Mouse (Mus musculus) liver, postnatal 0 days (tissue): ENCODE results near the gene Pgap3. TPM values are rescaled to one million over a fixed set of nuclear protein-coding genes. Genes with fewer than 3 reads are reported as not detected.

Experiments used
- ATAC-seq: fragments of 200-750 bp; cut with Nextera tagmentation; 2 replicates; pipeline ENCODE4 v1.8.0; 2017; ENCODE audit warnings: mild to moderate bottlenecking, moderate library complexity
- DNase-seq: peaks from one replicate; pipeline ENCODE4 v3.0.0-alpha.2; 2016
- H3K27ac ChIP-seq: fragments of 300-500 bp; sonication (generic); 2 replicates; pipeline ENCODE4 v1.5.1; 2014; ENCODE audit warnings: antibody characterized with exemption, moderate library complexity, mild to moderate bottlenecking, low read depth
- H3K27me3 ChIP-seq: fragments of 300-500 bp; sonication (generic); 2 replicates; pipeline ENCODE4 v1.6.1; 2014; ENCODE audit warnings: low read length, control low read depth, mixed read lengths; ENCODE audit not compliant: insufficient read depth
- H3K36me3 ChIP-seq: fragments of 300-500 bp; sonication (generic); replicated peaks from 2 replicates; pipeline ENCODE4 v1.6.1; 2014; ENCODE audit warnings: mild to moderate bottlenecking, control low read depth, low read length, moderate library complexity, mixed read lengths; ENCODE audit not compliant: insufficient read depth
- H3K4me1 ChIP-seq: fragments of 300-500 bp; sonication (generic); 2 replicates; pipeline ENCODE4 v1.6.1; 2014; ENCODE audit warnings: antibody characterized with exemption, mild to moderate bottlenecking, control low read depth; ENCODE audit not compliant: insufficient read depth
- H3K4me2 ChIP-seq: fragments of 300-500 bp; sonication (generic); 2 replicates; pipeline ENCODE4 v1.6.1; 2014; ENCODE audit warnings: low read depth, mild to moderate bottlenecking, low read length, moderate library complexity, mixed read lengths
- H3K4me3 ChIP-seq: fragments of 300-500 bp; sonication (generic); 2 replicates; pipeline ENCODE4 v1.5.1; 2014; ENCODE audit warnings: low read depth, low read length
- H3K9ac ChIP-seq: fragments of 300-500 bp; sonication (generic); replicated peaks from 2 replicates; pipeline ENCODE4 v1.6.1; 2014; ENCODE audit warnings: mild to moderate bottlenecking, moderate library complexity
- H3K9me3 ChIP-seq: fragments of 300-500 bp; sonication (generic); 2 replicates; pipeline ENCODE4 v1.6.1; 2016; ENCODE audit warnings: mild to moderate bottlenecking, control low read depth, low read length, mixed read lengths
- CTCF ChIP-seq: sonication (generic); IDR thresholded peaks from 2 replicates; pipeline ENCODE4 v1.5.1; 2016; ENCODE audit warnings: antibody characterized with exemption, low read depth
- EP300 ChIP-seq: IDR thresholded peaks from 2 replicates; pipeline ENCODE4 v1.6.1; 2016; ENCODE audit warnings: antibody characterized with exemption, low read depth, mild to moderate bottlenecking
- WGBS: fragments of 180-500 bp; shearing (Covaris S2); extraction: QIAGEN DNeasy Blood & Tissue Kit; methylation state at CpG from one replicate; pipeline ENCODE4 v1.1.7; 2014; ENCODE audit not compliant: insufficient replicate concordance; 5-methylcytosine and 5-hydroxymethylcytosine counted together
- polyA plus RNA-seq: library from polyadenylated mRNA; unstranded; fragments of >200 nt; fragmentation: Nextera tagmentation; extraction: Ambion mirVana; gene quantifications from 2 replicates; pipeline ENCODE4 v1.2.1, GENCODE M21; 2015

The Pgap3 gene
- polyA plus RNA-seq, 1 experiment from 2014 or later: 3.0 TPM

GRCm38 (mm10) chr11:98431743-98432502 is 31.6 kb upstream of the Pgap3 start:
- Histone ChIP-seq H3K36me3 (no peaks in the 10 kb centered on the region), H3K4me2 (no peak overlapping the region), H3K27ac (no peak overlapping the region), H3K4me1 (no peaks in the 10 kb centered on the region), H3K27me3 (no peaks in the 10 kb centered on the region), H3K4me3 (no peak overlapping the region), H3K9ac (no peak overlapping the region), H3K9me3 (no peaks in the 10 kb centered on the region)
- ATAC-seq (no peak), DNase-seq (no peak)
- WGBS: 63% methylated on average over 9 of the region's 9 CpGs
- TF ChIP-seq EP300 (no peak), CTCF (no peak)

- TF ChIP-seq CTCF (no peak), EP300 (no peak)
- WGBS: 71% methylated on average over 5 of the region's 5 CpGs
- Histone ChIP-seq H3K4me1 (no peaks in the 10 kb centered on the region), H3K4me3 (no peak overlapping the region), H3K4me2 (no peak overlapping the region), H3K27ac (no peak overlapping the region), H3K36me3 (no peaks in the 10 kb centered on the region), H3K9ac (no peak overlapping the region), H3K9me3 (no peaks in the 10 kb centered on the region), H3K27me3 (no peaks in the 10 kb centered on the region)
- no peak for DNase-seq
- no peak for ATAC-seq
These were observed 28.1 kb upstream of the Pgap3 start for GRCm38 (mm10) chr11:98428436-98428835.

GRCm38 (mm10) chr11:98426592-98426991 is 26.3 kb upstream of the Pgap3 start:
- ATAC-seq (no peak), DNase-seq (no peak)
- H3K4me3 ChIP-seq: no peak overlapping the region
- H3K9me3 ChIP-seq: no peaks in the 10 kb centered on the region
- H3K4me2 ChIP-seq: no peak overlapping the region
- H3K4me1 ChIP-seq: no peaks in the 10 kb centered on the region
- H3K36me3 ChIP-seq: no peaks in the 10 kb centered on the region; the same call in 1 of the 2 replicates
- H3K27me3 ChIP-seq: no peaks in the 10 kb centered on the region
- 76% methylated on average over 7 of the region's 7 CpGs for WGBS
- no peak overlapping the region for H3K27ac ChIP-seq
- no peak overlapping the region for H3K9ac ChIP-seq
- no peak for TF ChIP-seq EP300
- no peak for TF ChIP-seq CTCF

- Histone ChIP-seq H3K4me2 (no peak overlapping the region), H3K27ac (no peak overlapping the region), H3K36me3 (no peaks in the 10 kb centered on the region; the same call in 1 of the 2 replicates), H3K4me1 (no peaks in the 10 kb centered on the region; the same call in 1 of the 2 replicates), H3K27me3 (peaks cover 6% of the 10 kb centered on the region; the same call in 1 of the 2 replicates), H3K9ac (no peak overlapping the region), H3K9me3 (no peaks in the 10 kb centered on the region), H3K4me3 (no peak overlapping the region)
- 75% methylated on average over 10 of the region's 10 CpGs for WGBS
- TF ChIP-seq EP300: no peak
- TF ChIP-seq CTCF: no peak
- DNase-seq (no peak), ATAC-seq (no peak)
These were observed 18.8 kb upstream of the Pgap3 start for GRCm38 (mm10) chr11:98418939-98419547.

- no peak for TF ChIP-seq CTCF
- no peak for TF ChIP-seq EP300
- 59% methylated on average over 6 of the region's 6 CpGs for WGBS
- Histone ChIP-seq H3K4me3 (no peak overlapping the region), H3K9ac (no peak overlapping the region), H3K36me3 (no peaks in the 10 kb centered on the region; the same call in 1 of the 2 replicates), H3K4me1 (no peaks in the 10 kb centered on the region; the same call in 1 of the 2 replicates), H3K4me2 (no peak overlapping the region), H3K27me3 (peaks cover 14% of the 10 kb centered on the region), H3K9me3 (no peaks in the 10 kb centered on the region), H3K27ac (no peak overlapping the region)
- no peak for ATAC-seq
- DNase-seq: no peak
These were observed 18.0 kb upstream of the Pgap3 start for GRCm38 (mm10) chr11:98418273-98418672.

- TF ChIP-seq EP300 (no peak), CTCF (no peak)
- H3K4me2 ChIP-seq: no peak overlapping the region
- no peaks in the 10 kb centered on the region for H3K9me3 ChIP-seq
- no peaks in the 10 kb centered on the region; the same call in none of the 2 replicates for H3K4me1 ChIP-seq
- 73% methylated on average over 1 of the region's 1 CpGs for WGBS
- DNase-seq: no peak
- H3K4me3 ChIP-seq: no peak overlapping the region
- no peak overlapping the region for H3K9ac ChIP-seq
- no peak for ATAC-seq
- no peak overlapping the region for H3K27ac ChIP-seq
- H3K36me3 ChIP-seq: no peaks in the 10 kb centered on the region
- peaks cover 26% of the 10 kb centered on the region for H3K27me3 ChIP-seq
These were observed 16.8 kb upstream of the Pgap3 start for GRCm38 (mm10) chr11:98417074-98417473.
